Mouse (Mus musculus) common myeloid progenitor, adult 5-6 weeks (primary cell): ENCODE data around the gene Dnajb4. TPM values are rescaled to one million over a fixed set of nuclear protein-coding genes. Genes with fewer than 3 reads are reported as not detected.
A peak's percentile ranks its signal among the peaks of the same experiment; 100 is the strongest.

Source experiments
- ATAC-seq: replicated peaks from 2 replicates; pipeline ENCODE4 v1.8.0; 2016; ENCODE audit warnings: low read depth, mild to moderate bottlenecking, moderate TSS enrichment, inconsistent platforms; ENCODE audit not compliant: poor library complexity, severe bottlenecking
- total RNA-seq: library from RNA; stranded (forward); fragments of 200-1000, 187-1606 nt; gene quantifications from 2 replicates; pipeline ENCODE4 v1.2.3, GENCODE M21; 2017

The Dnajb4 gene
- total RNA-seq, 1 experiment from 2014 or later = 88.3 TPM

DNA sequence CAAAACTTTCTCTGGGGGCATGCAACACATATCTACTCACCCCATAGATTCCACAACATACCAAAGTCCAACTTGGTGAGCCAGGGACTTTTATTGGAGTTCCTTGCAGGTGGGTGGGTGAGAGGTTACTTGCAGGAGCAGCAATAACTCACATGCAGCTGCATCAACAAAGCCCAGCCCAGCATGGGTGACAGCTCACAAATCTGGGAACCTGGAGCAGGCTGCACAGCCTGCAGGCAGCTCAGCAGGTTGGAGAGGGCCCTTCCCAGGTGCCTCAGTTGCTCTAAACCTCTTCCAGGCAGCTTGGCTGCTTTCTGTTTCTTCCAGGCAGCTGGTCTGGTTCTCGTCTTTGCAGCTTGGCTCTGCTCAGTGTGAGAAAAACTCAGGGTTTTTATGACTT is 30.8 kb downstream of the Dnajb4 start:
- no peak for ATAC-seq

DNA sequence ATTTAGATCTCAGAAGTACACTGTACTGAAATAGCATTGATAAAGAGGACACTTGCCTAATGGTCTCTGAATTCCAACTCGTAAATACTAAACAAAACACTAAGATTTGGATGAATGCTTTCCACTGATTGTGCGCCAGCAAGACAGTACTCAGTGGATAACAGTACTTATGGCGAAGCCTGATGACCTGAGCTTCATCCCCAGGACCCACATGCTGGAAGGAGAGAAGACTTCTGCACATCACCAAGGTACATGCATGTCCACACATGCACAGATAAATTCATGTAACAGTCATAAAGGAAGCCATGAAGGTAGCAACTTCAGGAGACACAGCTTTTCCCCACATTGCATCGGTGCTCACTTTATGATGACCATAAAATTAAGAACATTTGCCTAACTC is 31.3 kb downstream of the Dnajb4 start:
- no peak for ATAC-seq

DNA sequence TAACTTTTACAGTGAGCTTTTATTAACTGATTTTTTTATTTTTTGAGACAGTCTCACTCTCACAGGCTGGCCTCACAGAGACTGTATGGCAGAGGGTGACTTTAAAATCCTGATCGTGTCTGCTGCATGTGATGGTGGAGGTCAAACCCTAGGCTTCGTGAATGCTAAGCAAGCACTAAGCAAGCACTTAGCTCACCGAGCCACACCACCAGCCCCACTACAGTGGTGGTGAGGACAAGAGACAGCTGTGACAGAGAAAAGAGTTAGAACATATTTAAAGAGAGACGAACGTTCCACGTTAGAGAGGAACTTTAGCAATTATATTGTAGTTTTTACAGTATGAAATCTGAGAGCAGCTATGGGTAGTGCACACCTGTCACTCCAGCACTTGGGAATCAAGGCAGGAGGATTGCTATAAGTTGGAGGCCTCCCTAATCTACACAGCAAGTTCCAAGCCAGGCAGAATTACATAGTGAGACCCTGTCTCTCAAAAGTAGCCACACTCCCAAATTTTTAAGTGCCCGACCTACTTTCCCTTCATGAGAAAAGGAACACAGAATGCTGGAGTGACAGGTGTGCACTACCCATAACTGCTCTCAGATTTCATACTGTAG is 37.7 kb downstream of the Dnajb4 start:
- ATAC-seq = no peak

DNA sequence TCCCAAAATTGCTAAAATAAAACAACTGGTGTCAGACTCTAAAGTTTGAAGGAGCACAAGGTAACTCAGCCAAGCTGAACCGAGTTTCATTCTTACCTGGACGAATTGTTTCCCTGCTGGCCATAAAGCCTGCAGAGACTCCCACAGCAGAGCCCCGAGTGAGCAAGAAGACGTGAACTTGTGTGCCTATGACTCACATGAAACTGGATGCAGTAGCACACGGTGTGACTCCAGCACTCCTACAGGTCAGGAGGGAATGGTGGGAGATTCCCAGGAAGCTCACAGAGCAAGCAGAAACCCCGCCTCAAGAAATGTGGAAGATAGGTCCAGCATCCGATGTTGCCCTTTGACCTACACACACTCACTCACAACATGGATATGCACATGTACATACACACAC is 38.2 kb downstream of the Dnajb4 start:
- no peak for ATAC-seq

DNA sequence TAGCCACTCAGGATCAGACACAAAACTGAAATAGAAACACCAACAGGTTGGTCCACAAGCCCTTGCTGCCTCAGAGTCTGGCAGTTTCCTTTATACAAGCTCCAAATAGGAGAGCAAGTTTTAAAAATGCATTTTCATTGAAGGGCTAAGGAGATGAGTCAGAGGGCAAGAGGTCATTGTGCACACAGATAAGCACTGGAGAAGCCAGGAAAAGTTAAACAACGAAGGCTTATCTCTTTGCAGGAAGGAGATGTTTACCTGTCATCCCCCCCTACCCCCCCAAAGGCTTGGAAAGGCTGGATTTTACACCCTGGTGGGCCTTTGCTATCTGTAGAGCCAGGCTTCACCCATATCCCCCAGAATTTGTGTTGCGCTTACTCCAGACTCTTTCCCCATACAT is 38.9 kb downstream of the Dnajb4 start:
- ATAC-seq = no peak

DNA sequence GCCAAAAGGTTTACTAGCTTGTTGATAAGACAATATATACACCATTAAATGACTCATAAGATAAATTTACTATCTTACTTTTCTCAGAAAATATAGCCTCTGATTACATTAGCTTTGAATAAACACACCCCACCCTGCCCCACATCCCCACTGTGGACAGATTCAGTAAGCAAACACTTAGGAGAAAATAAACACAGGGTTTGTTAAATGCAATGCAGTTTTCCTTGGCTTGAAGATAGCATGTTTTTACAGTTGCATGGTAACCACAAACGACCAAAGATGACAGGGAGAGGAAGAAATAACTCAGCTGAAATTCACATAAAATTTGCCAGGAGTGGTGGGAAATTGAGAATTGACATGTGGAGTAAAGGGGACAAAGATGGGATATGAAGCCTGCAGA is 39.7 kb downstream of the Dnajb4 start:
- ATAC-seq = no peak

DNA sequence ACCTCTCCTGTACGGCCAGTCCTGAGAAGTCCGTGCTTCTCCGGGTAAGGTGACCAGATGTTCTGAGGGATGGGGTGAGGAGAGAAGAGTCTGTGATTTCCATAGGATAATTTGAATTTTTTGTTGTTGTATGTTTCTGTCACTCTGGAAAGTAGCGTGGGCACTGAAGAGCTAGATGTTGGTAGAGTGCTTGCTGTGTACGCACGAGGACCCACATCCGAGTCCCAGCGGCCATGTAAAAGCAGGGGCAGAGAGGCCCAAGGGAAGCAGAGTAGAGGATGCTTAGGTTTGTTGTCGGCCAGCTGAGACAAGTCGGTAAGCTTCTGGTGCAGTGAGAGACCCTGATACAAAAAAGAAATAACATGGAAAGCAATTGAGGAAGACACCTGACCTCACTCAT is 42.1 kb downstream of the Dnajb4 start:
- ATAC-seq = no peak

DNA sequence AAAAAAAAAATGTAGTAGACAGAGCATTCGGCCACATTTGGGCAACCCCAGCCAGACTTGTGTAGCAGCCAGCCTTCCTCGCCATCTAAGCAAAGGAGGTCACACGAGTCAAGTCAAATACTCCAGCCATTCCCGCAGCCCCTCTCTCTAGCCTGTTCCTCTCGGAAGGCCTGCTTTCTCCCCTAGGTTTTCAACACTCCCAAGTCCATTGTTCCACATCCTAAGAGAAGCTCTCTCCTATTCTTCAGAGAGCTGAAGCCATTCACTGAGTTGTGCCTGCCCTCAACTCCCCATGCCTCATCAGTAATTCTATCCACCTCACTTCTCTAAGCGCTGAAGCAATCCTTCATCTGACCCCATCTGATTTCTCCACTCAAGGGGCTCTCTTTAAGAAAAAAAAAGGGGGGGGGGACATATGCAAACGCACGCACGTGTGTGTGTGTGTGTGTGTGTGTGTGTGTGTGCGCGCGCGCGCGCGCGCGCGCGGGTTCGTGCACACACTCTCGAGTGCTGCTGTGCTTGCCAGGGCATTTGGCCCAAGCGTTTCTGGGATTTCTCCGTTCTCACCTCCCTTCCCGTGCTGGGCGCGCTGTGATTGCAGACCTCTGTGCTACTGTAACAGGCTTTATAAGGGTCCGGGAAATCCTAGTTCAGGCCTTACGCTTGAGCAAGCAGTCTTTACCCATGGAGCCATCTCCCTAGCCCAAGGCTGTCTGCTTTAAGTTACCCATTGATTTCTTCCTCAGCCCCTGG is 43.2 kb downstream of the Dnajb4 start:
- ATAC-seq = no peak

DNA sequence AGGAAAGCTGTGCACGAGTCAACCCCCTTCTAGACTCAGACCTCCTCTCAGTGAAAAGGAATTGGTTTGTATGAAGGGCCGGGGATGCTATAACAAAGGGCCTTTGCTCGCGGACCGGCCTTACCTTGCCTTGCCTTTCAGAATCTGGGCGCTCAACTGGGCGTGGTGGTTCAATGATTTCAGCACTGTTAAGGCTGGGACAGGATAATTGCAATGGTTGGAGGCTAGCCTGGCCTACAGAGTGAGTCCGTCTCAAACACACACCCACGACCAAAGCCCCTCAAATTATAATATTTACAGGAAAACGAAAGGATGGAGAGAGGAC is 44.0 kb downstream of the Dnajb4 start, which contains the start of gene Gipc2:
Gipc2 (minus strand) TSS at position 132 of the 325 bp plus-strand sequence.
- ATAC-seq = peak; percentile 15; the same call in 1 of the 2 replicates

DNA sequence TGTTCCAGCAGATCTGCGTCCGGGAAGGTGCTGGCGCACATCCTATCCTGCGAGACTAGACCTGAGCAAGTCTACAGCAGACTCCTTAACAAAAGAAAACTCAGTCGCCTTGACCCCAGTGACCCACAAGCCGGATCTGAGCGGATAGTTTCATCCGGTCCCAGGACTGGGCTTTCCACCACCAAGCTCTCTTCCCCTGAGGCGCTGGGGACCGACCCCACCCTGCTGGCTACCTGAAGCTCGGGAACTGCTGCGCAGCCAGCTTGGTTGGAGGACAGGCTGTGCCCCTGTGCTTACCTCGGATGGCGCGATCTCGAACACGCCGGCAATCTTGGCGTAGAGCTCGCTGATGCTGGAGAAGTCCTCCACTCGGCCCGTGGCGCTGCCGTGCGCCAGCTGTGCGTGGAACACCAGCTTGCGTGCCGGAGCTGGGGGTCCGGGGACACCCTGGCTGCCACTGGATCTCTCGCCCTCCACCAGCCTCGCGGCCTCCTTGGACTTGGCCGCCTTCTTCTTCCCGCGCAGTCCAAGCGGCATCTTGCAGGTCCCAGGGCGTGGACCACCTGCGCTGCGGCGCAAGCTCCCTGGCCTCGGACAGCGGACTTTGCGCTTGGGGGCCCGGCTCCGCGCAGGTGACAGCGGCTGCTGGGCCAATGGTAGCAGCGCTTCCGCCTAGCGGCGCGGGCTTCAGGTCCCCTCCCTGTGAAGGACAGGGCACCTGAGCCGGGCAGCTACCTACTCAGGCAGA is 44.6 kb downstream of the Dnajb4 start:
- peak; percentile 50 for ATAC-seq

DNA sequence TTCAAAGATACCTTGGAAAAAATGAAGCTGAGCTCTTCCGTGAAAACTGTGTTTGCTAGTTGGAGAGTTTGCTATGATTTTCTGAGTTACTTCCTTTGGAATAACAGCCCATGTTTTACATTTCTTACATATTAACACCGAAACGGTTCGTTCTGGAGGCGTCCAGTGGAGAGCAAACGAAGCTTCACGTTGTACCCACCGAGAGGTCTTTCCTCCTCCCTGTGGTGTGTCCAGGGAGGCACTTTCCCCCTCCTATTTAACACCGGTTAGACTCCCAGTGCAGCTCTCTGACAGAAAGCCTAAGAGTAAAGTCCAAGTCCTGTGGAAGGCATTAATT is 45.1 kb downstream of the Dnajb4 start:
- no peak for ATAC-seq

DNA sequence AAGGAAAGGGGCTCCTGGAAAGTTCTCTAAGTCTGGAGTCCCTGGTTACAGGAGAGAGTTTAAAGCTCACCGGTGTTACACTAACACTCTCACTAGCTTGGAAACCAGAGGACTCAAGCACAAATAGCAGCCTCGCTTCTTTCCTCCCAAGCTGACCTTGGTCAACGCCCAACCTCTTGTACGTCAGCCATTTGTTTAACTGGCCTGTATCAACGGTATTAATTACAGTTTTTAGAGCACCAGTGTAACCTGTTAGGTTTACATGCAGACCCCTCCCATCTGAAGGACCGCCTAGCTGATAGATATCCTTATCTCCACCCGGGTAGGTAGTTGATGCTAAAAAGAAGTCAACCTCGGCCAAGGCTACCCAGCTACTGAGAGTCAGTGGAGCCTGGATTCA is 46.8 kb downstream of the Dnajb4 start:
- no peak for ATAC-seq

DNA sequence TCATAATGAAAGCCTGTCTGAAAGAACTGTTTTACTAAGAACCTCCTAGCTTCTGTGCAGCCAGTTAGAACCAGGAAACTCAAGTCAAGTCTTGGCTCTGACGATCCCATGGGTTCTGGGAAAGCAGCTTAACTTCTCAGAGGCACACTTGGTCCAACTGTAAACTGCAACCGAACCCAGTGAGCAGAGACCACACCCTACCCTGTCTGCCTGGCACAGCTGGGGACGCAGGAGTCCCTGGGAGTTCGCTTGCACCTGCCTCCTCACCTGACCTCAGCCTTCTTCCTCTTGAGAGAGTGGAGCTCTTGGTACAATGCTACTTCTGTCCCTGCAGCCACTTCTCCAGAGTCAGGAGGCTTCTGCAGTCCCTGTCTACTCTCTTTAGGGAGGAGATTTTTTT is 49.5 kb downstream of the Dnajb4 start:
- no peak for ATAC-seq

DNA sequence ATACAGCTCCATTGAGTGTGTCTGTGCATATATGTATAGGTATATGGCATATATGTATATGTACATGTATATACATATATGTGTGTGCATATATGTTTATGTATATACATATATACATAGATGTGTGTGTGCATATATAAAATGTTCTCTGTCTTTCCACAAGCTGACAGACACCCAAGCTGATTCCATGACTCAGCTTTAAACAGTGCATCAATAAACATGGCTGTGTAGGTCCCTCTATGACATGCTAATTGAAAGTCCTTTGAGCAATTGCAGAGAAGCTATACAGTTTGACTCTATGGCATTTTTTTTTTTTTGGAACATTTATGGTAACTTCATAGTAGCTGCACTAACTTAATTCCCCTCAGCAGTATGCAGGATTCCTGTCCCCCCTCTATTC is 50.8 kb downstream of the Dnajb4 start:
- no peak for ATAC-seq

DNA sequence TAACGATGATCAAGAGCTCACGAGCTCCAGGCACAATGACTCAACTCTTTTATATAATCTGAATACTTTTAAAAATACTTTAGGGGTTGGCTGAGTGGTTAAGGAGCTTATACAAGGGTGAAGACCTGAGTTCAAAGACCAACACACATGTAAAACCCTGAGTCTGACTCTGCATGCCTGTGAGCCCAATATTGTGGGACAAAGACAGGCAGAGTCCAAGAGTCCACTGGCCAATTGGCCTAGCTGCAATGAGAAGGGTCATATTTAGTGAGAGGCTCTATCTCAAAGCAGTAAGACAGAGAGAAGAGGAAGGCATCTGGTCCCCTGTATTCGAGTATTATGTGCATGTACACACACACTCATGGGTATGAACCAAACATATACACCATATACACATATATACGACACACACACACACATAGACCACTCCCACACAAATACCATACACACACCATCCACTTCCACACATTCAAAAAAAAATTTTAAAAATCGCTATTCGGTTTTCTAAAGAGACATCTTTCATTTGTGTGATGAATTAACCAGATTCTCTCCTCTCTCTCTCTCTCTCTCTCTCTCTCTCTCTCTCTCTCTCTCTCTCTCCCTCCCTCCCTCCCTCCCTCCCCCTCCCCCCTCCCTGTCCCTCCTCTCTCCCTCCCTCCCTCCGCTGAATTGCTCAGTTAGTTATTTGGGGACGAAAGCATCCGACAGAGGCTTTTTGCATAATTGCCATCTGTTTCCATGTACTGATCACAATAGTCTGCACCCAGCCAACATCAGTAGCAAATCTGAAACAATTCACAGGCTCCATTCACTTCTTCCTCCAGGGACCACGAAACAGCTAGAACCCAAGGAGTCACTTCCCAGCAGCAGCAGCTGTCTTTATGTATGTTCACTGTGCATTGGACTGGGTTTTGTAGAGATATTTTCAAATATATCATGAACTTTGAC is 51.5 kb downstream of the Dnajb4 start:
- ATAC-seq = no peak

DNA sequence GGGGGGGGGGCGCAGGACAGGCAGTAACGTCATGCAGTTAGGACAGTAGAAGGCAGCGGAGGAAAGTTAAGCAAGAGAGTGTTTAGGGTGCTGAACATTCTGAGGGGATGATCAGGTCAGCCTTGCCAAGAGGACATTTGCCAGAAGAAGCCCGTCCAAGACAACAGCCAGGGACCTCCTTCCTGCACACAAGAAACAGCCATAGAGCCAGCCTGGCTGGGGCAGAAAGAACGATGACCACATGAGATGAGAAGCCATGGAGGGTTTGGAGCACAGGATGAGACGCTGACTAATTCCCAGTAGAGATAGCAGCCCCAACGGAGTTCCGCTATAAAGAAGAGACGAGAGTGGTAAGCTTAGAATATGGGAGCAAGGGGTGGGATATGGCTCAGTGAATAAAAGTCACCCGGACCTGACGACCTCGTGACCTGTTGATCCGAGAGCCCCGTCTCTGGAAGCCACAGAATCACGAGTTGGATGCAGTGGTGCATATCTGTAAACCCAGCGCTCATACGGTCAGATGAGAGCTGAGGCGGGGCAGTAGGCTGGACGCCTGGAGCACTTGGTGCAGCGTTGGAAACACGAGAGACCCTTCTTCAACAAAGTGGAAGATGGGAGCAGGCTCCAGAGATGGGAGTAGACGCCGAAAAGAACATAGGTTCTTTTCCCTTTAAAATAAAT is 53.1 kb downstream of the Dnajb4 start:
- ATAC-seq = no peak

DNA sequence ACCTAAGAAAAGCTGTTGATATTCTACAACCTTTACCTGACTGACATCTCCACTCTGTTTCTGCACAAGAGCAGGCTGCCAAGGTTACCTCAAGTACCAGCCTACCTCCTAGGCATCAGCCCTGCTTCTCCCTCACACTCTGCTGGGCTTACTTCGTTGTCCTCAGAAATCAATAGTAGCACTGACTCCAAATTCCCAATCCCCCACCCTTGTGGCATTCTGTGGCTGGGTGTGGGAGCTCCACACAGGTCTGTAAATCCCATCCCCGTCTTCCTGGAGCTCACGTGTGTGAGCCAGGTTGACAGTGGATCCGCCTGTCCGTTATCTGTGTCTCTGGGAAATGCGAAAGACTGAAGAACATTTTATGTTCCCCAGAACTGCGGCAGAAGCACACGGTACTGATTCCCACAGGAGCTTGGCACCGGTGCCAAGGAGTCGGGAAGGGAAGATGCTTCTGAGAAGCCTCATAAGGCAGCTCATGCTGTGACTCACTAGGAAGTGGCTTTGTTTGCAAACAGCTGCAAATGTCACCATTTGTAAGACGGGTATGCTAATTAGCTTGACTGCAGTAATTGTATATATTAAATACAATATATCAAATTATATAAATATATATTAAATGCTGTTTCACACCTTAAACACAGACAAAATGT is 54.7 kb downstream of the Dnajb4 start:
- no peak for ATAC-seq

DNA sequence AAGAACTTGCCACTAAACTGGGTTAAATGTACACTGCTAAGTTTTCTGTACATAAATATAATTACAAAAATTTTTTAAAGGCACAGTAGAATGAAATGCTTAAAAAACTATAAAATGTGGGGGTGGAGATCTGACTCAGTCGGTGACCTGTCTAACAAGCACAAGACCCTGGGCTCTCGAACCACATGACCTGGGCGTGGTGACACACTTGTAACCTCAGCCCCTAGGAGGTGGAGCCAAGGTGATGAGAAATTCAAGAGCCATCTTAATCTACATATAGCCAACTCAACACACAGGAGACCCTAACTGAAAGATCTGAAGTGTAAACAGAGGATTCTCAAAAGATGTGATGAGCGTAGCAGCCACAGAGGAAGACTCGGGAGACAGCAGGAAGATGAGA is 56.0 kb downstream of the Dnajb4 start:
- no peak for ATAC-seq

DNA sequence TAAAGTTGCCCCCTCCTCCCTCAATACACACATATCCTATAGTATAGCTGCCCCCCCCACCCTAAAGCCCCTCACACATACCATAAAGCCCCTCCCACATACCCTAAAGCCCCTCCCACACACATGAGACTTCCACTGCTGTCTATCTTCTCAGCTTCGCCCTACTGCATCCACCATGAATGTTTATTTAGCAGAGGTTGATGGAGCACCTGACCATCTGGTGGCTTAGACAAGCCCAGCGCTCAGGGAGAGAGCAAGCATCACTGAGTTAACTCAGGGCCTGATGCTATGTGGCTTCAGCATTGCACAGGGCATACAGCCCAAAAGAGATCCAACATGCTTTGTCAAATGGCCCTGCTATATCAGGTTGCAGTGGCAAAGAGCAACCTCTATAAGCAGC is 57.0 kb downstream of the Dnajb4 start:
- no peak for ATAC-seq

DNA sequence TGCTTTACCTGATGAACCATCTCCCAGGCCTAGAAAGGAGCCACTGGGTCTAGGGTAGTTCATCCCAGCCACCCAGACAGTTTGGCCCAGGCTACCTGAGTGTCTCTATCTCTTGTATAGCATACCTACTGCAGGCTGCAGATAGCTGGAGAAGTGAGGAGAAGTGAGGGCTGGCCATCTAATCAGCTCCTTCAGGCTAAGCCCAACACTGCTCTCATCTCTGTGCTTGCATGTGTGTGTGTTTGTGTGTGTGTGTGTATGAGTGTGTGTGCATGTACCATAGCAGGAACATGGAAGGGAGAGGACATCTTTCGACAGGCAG is 57.7 kb downstream of the Dnajb4 start:
- peak; percentile 59 for ATAC-seq
